8 mouse cellular contexts compared by ENCODE assay signal in genomic region chr9:59486076-59486518, GRCm38 (mm10). TPM values are rescaled to one million over a fixed set of nuclear protein-coding genes. Genes with fewer than 3 reads are reported as not detected.
DNase-seq lines count a peak whose midpoint lies in the region; ATAC-seq lines count a peak whose summit lies in the region.

No protein-coding gene starts in this region.

- H3K36me3 ChIP-seq in heart, embryonic 12.5 days = no peaks in the 10 kb centered on the region
- no peaks in the 10 kb centered on the region for H3K36me3 ChIP-seq in hindbrain, embryonic 16.5 days (ENCODE audit: control insufficient read depth, insufficient read depth, low read length)
- no peaks in the 10 kb centered on the region for H3K36me3 ChIP-seq in midbrain, embryonic 11.5 days (ENCODE audit: control insufficient read depth, insufficient read depth, low read length)

- ATAC-seq in heart, embryonic 12.5 days (ENCODE audit: insufficient number of reproducible peaks, low FRiP score) = peak; percentile 74
- peak; percentile 73 for ATAC-seq in hindbrain, embryonic 16.5 days
- peak; percentile 74 for ATAC-seq in midbrain, embryonic 11.5 days (ENCODE audit: low FRiP score)

- under 1% methylated on average over 71 of the region's 71 CpGs for whole genome bisulfite sequencing in heart, embryonic 12.5 days
- under 1% methylated on average over 37 of the region's 71 CpGs for WGBS in hindbrain, embryonic 16.5 days
- under 1% methylated on average over 51 of the region's 71 CpGs for WGBS in midbrain, embryonic 11.5 days

- no peak for DNase-seq in heart, adult 8-10 months (ENCODE audit: low spot score)
- DNase-seq in 416B (ENCODE audit: low read depth) = peak; percentile 29
- peak; percentile 25 for DNase-seq in c-Kit-positive CD71-positive TER-119-negative erythroid progenitor cells, embryonic 14.5 days (ENCODE audit: low read depth)
- DNase-seq in midbrain, embryonic 11.5 days (ENCODE audit: low spot score, missing footprints) = peak; percentile 96
- DNase-seq in right cerebral cortex, postnatal 14 days = no peak
- no peak for DNase-seq in adrenal gland, adult (ENCODE audit: inconsistent age in 2 of 2, low spot score in 1 of 2)

- H3K4me3 ChIP-seq in heart, embryonic 12.5 days = peak overlapping the region; percentile 99
- H3K4me3 ChIP-seq in hindbrain, embryonic 16.5 days (ENCODE audit: low read length) = peak overlapping the region; percentile 94
- peak overlapping the region; percentile 99 for H3K4me3 ChIP-seq in midbrain, embryonic 11.5 days (ENCODE audit: low read depth, low read length)

- no peaks in the 10 kb centered on the region for H3K9me3 ChIP-seq in heart, embryonic 12.5 days (replicated peaks)
- H3K9me3 ChIP-seq in hindbrain, embryonic 16.5 days (ENCODE audit: control insufficient read depth, low read length) = no peaks in the 10 kb centered on the region
- no peaks in the 10 kb centered on the region for H3K9me3 ChIP-seq in midbrain, embryonic 11.5 days (ENCODE audit: control insufficient read depth, low read length)

- no peaks in the 10 kb centered on the region for H3K27me3 ChIP-seq in heart, embryonic 12.5 days (replicated peaks)
- H3K27me3 ChIP-seq in hindbrain, embryonic 16.5 days (replicated peaks; ENCODE audit: control insufficient read depth, insufficient read depth, low read length) = no peaks in the 10 kb centered on the region
- no peaks in the 10 kb centered on the region for H3K27me3 ChIP-seq in midbrain, embryonic 11.5 days (ENCODE audit: control insufficient read depth, insufficient read depth, low read length)

- peaks cover 11% of the 10 kb centered on the region; the same call in 1 of the 2 replicates for H3K4me1 ChIP-seq in heart, embryonic 12.5 days (replicated peaks)
- peaks cover 21% of the 10 kb centered on the region for H3K4me1 ChIP-seq in hindbrain, embryonic 16.5 days (ENCODE audit: control insufficient read depth, insufficient read depth, low read depth, low read length)
- peaks cover 7% of the 10 kb centered on the region for H3K4me1 ChIP-seq in midbrain, embryonic 11.5 days (ENCODE audit: control insufficient read depth, insufficient read depth, low read length)

- H3K27ac ChIP-seq in heart, embryonic 12.5 days (ENCODE audit: poor library complexity, severe bottlenecking) = peak overlapping the region; percentile 100
- peak overlapping the region; percentile 99 for H3K27ac ChIP-seq in hindbrain, embryonic 16.5 days (ENCODE audit: low read depth, low read length)
- H3K27ac ChIP-seq in midbrain, embryonic 11.5 days (ENCODE audit: low read depth, low read length) = peak overlapping the region; percentile 99

- H3K4me2 ChIP-seq in heart, embryonic 12.5 days = peak overlapping the region; percentile 95
- peak overlapping the region; percentile 79 for H3K4me2 ChIP-seq in hindbrain, embryonic 16.5 days (ENCODE audit: low read length)
- peak overlapping the region; percentile 83 for H3K4me2 ChIP-seq in midbrain, embryonic 11.5 days

- peak overlapping the region; percentile 99 for H3K9ac ChIP-seq in heart, embryonic 12.5 days
- peak overlapping the region; percentile 99 for H3K9ac ChIP-seq in hindbrain, embryonic 16.5 days (ENCODE audit: low read depth, low read length)
- H3K9ac ChIP-seq in midbrain, embryonic 11.5 days (ENCODE audit: low read length) = peak overlapping the region; percentile 99

RNA-seq across cellular contexts. Expression of gene Arih1, which starts 0.3 kb away (rescaled TPM):
- polyA plus RNA-seq in heart, embryonic 12.5 days (2016; fragmentation: Nextera tagmentation; extraction: Ambion mirVana) = 20.9 and 21.7 TPM in 2 replicates
- total RNA-seq in heart, adult 8-10 months (2022) = 10 to 100 TPM; 69.9 to 81.0 (median 78.4) TPM
- polyA plus RNA-seq in hindbrain, embryonic 16.5 days (2015; fragmentation: Nextera tagmentation; extraction: Ambion mirVana) = 11.0 and 15.3 TPM in 2 replicates
- polyA plus RNA-seq in midbrain, embryonic 11.5 days (2014; fragmentation: Nextera tagmentation; extraction: Ambion mirVana) = 15.3 and 17.3 TPM in 2 replicates

RNA-seq across cellular contexts. Expression of gene Hexa, which starts 53.2 kb away (rescaled TPM):
- 74.7 and 81.6 TPM in 2 replicates for polyA plus RNA-seq in heart, embryonic 12.5 days (2016; fragmentation: Nextera tagmentation; extraction: Ambion mirVana)
- 10 to 100 TPM; 45.0 to 50.7 (median 49.5) TPM for total RNA-seq in heart, adult 8-10 months (2022)
- 68.0 and 71.3 TPM in 2 replicates for polyA plus RNA-seq in hindbrain, embryonic 16.5 days (2015; fragmentation: Nextera tagmentation; extraction: Ambion mirVana)
- 50.7 and 53.3 TPM in 2 replicates for polyA plus RNA-seq in midbrain, embryonic 11.5 days (2014; fragmentation: Nextera tagmentation; extraction: Ambion mirVana)

RNA-seq across cellular contexts. Expression of gene Tmem202, which starts 53.5 kb away (rescaled TPM):
- polyA plus RNA-seq in heart, embryonic 12.5 days (2016; fragmentation: Nextera tagmentation; extraction: Ambion mirVana) = 0.64 TPM in 1 of 2 replicates, not detected in the other
- total RNA-seq in heart, adult 8-10 months (2022) = under 1 TPM; 0.40 to 0.91 (median 0.79) TPM
- 1.1 and 1.3 TPM in 2 replicates for polyA plus RNA-seq in hindbrain, embryonic 16.5 days (2015; fragmentation: Nextera tagmentation; extraction: Ambion mirVana)
- polyA plus RNA-seq in midbrain, embryonic 11.5 days (2014; fragmentation: Nextera tagmentation; extraction: Ambion mirVana) = 0.19 TPM in 1 of 2 replicates, not detected in the other

Comparison
In these comparisons a context has a peak if more than half of its experiments do, and no peak if none do; other contexts are left out.
1. DNase-seq: peak in 416B (single experiment), c-Kit-positive CD71-positive TER-119-negative erythroid progenitor cells, embryonic 14.5 days (single experiment) and midbrain, embryonic 11.5 days (single experiment); none in heart, adult 8-10 months (single experiment), right cerebral cortex, postnatal 14 days (single experiment) and adrenal gland, adult (0 of 2).
2. Peak in every context shown above with its lines, with median percentiles within 50 percentile points of each other: ATAC-seq, H3K27ac ChIP-seq, H3K4me2 ChIP-seq, H3K4me3 ChIP-seq and H3K9ac ChIP-seq.